ENCODE assay signal across 25 mouse cellular contexts in the genomic region with DNA sequence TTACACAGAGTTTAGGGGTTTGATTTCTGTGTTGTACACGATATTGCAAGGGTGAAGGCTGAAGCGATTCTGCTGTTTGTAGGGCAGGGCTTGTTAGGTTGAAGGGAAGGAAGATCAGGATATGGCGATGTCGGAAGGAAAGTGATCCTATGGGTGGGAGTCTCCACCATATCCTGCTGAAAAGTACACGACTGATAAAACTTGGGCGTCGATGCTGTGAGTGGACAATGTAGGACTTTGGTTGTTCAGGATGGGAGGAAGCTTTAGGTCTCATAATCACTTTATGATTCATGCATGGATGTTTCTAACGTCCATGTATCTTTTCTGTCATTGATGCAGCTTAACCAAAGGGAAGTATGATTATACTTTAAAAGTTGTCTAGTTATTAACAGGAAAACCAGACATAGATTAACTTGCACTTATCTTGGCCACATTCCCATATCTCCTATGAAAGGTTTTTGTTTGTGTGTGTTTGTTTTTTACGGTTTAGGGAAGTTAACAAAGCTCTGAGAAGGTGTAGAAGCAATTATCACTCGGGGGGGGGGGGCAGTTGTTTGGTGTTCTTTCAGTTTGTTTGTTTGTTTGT.
DNase-seq lines count a peak whose midpoint lies in the region; ATAC-seq lines count a peak whose summit lies in the region.
"Had no signal": no experiment of that assay in that cellular context is flagged by ENCODE, and none has a peak within 500 bp of the region (broad histone marks: within the 10 kb centered on the region; RNA-seq: fewer than 3 reads in every experiment).

No protein-coding gene starts in this region.

- WGBS in heart, embryonic 13.5 days = 61% methylated on average over 10 of the region's 10 CpGs
- WGBS in liver, embryonic 13.5 days (ENCODE audit: insufficient replicate concordance) = 35% methylated on average over 10 of the region's 10 CpGs

- peaks cover 4% of the 10 kb centered on the region; the same call in 1 of the 2 replicates for H3K36me3 ChIP-seq in heart, embryonic 13.5 days
- peaks cover 64% of the 10 kb centered on the region for H3K36me3 ChIP-seq in megakaryocyte, embryonic 14.5 days (replicated peaks; ENCODE audit: low read length)
- peaks cover 22% of the 10 kb centered on the region for H3K36me3 ChIP-seq in liver, embryonic 13.5 days
- H3K36me3 ChIP-seq: forebrain, embryonic 15.5 days; hindbrain, embryonic 15.5 days had no signal

- peaks cover 38% of the 10 kb centered on the region for H3K4me1 ChIP-seq in heart, embryonic 13.5 days
- peaks cover 79% of the 10 kb centered on the region for H3K4me1 ChIP-seq in megakaryocyte, embryonic 14.5 days
- peaks cover 50% of the 10 kb centered on the region for H3K4me1 ChIP-seq in liver, embryonic 13.5 days (replicated peaks)
- H3K4me1 ChIP-seq: hindbrain, embryonic 15.5 days had no signal

- H3K27ac ChIP-seq in heart, embryonic 13.5 days (replicated peaks) = 0 out of 2 replicates have a peak overlapping the region, but pooled peaks have one; percentile 28
- peak overlapping the region; percentile 84 for H3K27ac ChIP-seq in liver, embryonic 13.5 days
- H3K27ac ChIP-seq: forebrain, embryonic 15.5 days; heart, adult 2 months; hindbrain, embryonic 15.5 days; layer of hippocampus, adult 2 months; neural tube, embryonic 12.5 days; stomach, postnatal 0 days had no signal

- no peaks in the 10 kb centered on the region for H3K27me3 ChIP-seq in heart, embryonic 13.5 days (replicated peaks)
- no peaks in the 10 kb centered on the region for H3K27me3 ChIP-seq in megakaryocyte, embryonic 14.5 days (replicated peaks)
- no peaks in the 10 kb centered on the region for H3K27me3 ChIP-seq in liver, embryonic 13.5 days
- H3K27me3 ChIP-seq: CH12.LX; forebrain, embryonic 15.5 days; hindbrain, embryonic 15.5 days; neural tube, embryonic 12.5 days had no signal

- no peak overlapping the region for H3K4me2 ChIP-seq in heart, embryonic 13.5 days
- peak overlapping the region; percentile 29 for H3K4me2 ChIP-seq in liver, embryonic 13.5 days
- H3K4me2 ChIP-seq: forebrain, embryonic 15.5 days; hindbrain, embryonic 15.5 days; neural tube, embryonic 12.5 days had no signal

- no peak for ATAC-seq in heart, embryonic 13.5 days (ENCODE audit: extremely low read depth, insufficient number of reproducible peaks, low FRiP score, low TSS enrichment)
- no peak for ATAC-seq in megakaryocyte, adult 5-6 weeks (ENCODE audit: poor library complexity, severe bottlenecking)
- peak; percentile 34; the same call in 1 of the 2 replicates for ATAC-seq in liver, embryonic 13.5 days (ENCODE audit: low read depth)
- peak; percentile 14 for ATAC-seq in megakaryocyte-erythroid progenitor cell, adult 5-6 weeks (replicated peaks; ENCODE audit: low FRiP score, low TSS enrichment, poor library complexity, severe bottlenecking)
- ATAC-seq: activated CD4-positive, CD25-positive, alpha-beta regulatory T cell, adult 4 months; forebrain, embryonic 15.5 days had no signal

- DNase-seq in heart, adult 18-20 months = no peak
- DNase-seq in liver, embryonic 13.5 days = no peak
- DNase-seq in gastrocnemius, adult 8-10 months (ENCODE audit: low spot score in 2 of 2) = no peak
- no peak for DNase-seq in layer of hippocampus, adult 9-10 months (ENCODE audit: low spot score)
- DNase-seq: adrenal gland, adult 8-10 months; B cell, adult 2 months; cerebellum, postnatal 25 days; gastrocnemius, postnatal 14 days; heart, adult 2 months; kidney, adult 8-10 months; kidney, postnatal 10 days; midbrain, embryonic 14.5 days; right cerebral cortex, postnatal 14 days had no signal

- H3K4me3 ChIP-seq in heart, embryonic 13.5 days = no peak overlapping the region
- peak overlapping the region; percentile 4 for H3K4me3 ChIP-seq in megakaryocyte, embryonic 14.5 days (replicated peaks)
- no peak overlapping the region for H3K4me3 ChIP-seq in liver, embryonic 13.5 days (replicated peaks)
- H3K4me3 ChIP-seq: forebrain, embryonic 15.5 days; heart, adult 2 months; hindbrain, embryonic 15.5 days; layer of hippocampus, adult 2 months; neural tube, embryonic 12.5 days had no signal

- H3K9ac ChIP-seq in heart, embryonic 13.5 days = no peak overlapping the region
- peak overlapping the region; percentile 26 for H3K9ac ChIP-seq in liver, embryonic 13.5 days
- H3K9ac ChIP-seq: forebrain, embryonic 15.5 days; hindbrain, embryonic 15.5 days; neural tube, embryonic 12.5 days had no signal

- H3K9me3 ChIP-seq in heart, embryonic 13.5 days = no peaks in the 10 kb centered on the region
- H3K9me3 ChIP-seq in megakaryocyte, embryonic 14.5 days = no peaks in the 10 kb centered on the region
- no peaks in the 10 kb centered on the region for H3K9me3 ChIP-seq in liver, embryonic 13.5 days (replicated peaks)
- H3K9me3 ChIP-seq: forebrain, embryonic 15.5 days; G1E; hindbrain, embryonic 15.5 days; neural tube, embryonic 12.5 days had no signal

Comparison
In these comparisons a context has a peak if more than half of its experiments do, and no peak if none do; other contexts are left out.
1. ATAC-seq: peak in liver, embryonic 13.5 days (single experiment) and megakaryocyte-erythroid progenitor cell, adult 5-6 weeks (single experiment); none in heart, embryonic 13.5 days (single experiment) and megakaryocyte, adult 5-6 weeks (single experiment).